Mouse (Mus musculus) cerebellum, adult 2 months (tissue): ENCODE data around the gene Tmod1.

ENCODE experiments used
- CTCF ChIP-seq: fragments of 200-500 bp; IDR thresholded peaks from 2 replicates; pipeline ENCODE4 v1.5.1; 2011; ENCODE audit warnings: low read depth, mild to moderate bottlenecking, control low read depth, low read length, moderate library complexity, borderline replicate concordance; ENCODE audit not compliant: insufficient read depth
- POLR2A ChIP-seq: fragments of 200-500 bp; IDR thresholded peaks from 2 replicates; pipeline ENCODE4 v1.6.1; 2011; ENCODE audit warnings: low read length, control low read depth, borderline replicate concordance; ENCODE audit not compliant: insufficient read depth

GRCm38 (mm10) chr4:46043361-46043760 is 4.6 kb downstream of the Tmod1 start:
- no peak for TF ChIP-seq POLR2A
- TF ChIP-seq CTCF, result no peak
